Mouse (Mus musculus): ENCODE data around the gene Smagp.

- no peak for TF ChIP-seq CTCF (IDR thresholded peaks at IDR 0.05; ENCODE audit: extremely low read depth, insufficient read length, insufficient replicate concordance, low read depth, low read length)
- no peak for TF ChIP-seq POLR2A (IDR thresholded peaks at IDR 0.05; ENCODE audit: low read depth, low read length)
Observed at GRCm38 (mm10) chr15:100650111-100650510, 13.4 kb upstream of the Smagp start.

Measured in small intestine, adult 2 months (tissue).